ENCODE assay signal across 17 mouse cellular contexts in the genomic region with DNA sequence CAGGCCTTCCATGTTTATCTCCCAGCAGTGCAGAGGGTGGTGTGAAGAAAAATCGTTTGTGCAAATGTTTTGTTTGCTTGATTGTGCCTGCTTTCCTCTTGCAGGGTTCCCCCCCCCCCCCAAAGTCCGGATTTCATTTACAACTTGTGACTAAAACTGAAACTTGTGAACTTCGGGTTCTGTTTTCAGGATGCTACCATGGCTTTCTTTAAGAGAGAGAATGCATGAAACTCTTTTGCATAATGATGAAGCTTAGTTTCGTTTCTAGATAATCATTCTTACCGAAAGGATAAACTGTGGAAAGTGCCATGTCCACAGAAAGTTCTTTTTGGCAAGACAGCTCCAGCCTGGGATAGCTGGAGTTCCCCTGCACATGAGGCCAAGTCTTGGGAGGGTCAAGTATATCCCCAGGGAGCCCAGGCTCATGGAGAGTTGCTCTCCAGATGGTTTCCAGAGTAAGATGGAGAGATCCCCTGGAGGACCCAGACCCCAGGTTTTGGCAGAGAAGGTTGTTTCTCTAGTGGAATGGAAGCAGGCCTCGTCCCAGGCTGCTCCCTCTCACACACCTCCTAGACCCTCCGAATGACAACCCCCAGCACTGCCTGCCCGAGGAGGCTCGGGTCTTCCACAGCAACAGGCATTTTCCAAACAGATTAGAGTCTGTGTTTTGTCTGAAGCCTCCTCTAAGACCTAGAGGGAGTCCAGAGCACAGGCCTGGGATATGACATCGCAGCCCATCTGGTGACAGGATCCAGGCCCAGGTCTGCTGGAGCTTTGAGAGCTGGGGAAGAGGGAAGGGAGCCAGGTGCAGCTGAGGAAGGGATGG. TPM values are rescaled to one million over a fixed set of nuclear protein-coding genes. Genes with fewer than 3 reads are reported as not detected.
A peak's percentile ranks its signal among the peaks of the same experiment; 100 is the strongest.
DNase-seq lines count a peak whose midpoint lies in the region; ATAC-seq lines count a peak whose summit lies in the region.
"Had no signal": no experiment of that assay in that cellular context is flagged by ENCODE, and none has a peak within 500 bp of the region (broad histone marks: within the 10 kb centered on the region; RNA-seq: fewer than 3 reads in every experiment).

No protein-coding gene starts in this region.

- no peak overlapping the region for H3K27ac ChIP-seq in embryonic facial prominence, embryonic 11.5 days (replicated peaks; ENCODE audit: low read depth, low read length)
- no peak overlapping the region for H3K27ac ChIP-seq in forebrain, embryonic 10.5 days
- H3K27ac ChIP-seq: forebrain, embryonic 12.5 days; hindbrain, embryonic 12.5 days; macrophage; neural tube, embryonic 13.5 days had no signal

- DNase-seq in heart, adult 11 months, result peak; percentile 97
- DNase-seq in heart, postnatal 25 days (ENCODE audit: low spot score), result no peak
- DNase-seq in A20 (ENCODE audit: low read depth, low spot score), result peak; percentile 22
- DNase-seq in embryonic facial prominence, embryonic 11.5 days (ENCODE audit: low spot score), result peak; percentile 46
- DNase-seq in heart, postnatal 4 days, result peak; percentile 14
- DNase-seq in forebrain, embryonic 10.5 days (ENCODE audit: extremely low spot score, low spot score), result no peak
- no peak for DNase-seq in adrenal gland, postnatal 14 days
- no peak for DNase-seq in left cerebral cortex, postnatal 36 days (ENCODE audit: low spot score in 2 of 2)
- DNase-seq: adrenal gland, postnatal 36 days; left cerebral cortex, postnatal 4 days; thymus, postnatal 36 days had no signal

- H3K9ac ChIP-seq in embryonic facial prominence, embryonic 11.5 days (replicated peaks; ENCODE audit: low read length), result no peak overlapping the region
- H3K9ac ChIP-seq: forebrain, embryonic 12.5 days; hindbrain, embryonic 12.5 days; neural tube, embryonic 13.5 days had no signal

- whole genome bisulfite sequencing in embryonic facial prominence, embryonic 11.5 days, result 65% methylated on average over 10 of the region's 10 CpGs
- 75% methylated on average over 10 of the region's 10 CpGs for WGBS in forebrain, embryonic 10.5 days

- no peaks in the 10 kb centered on the region for H3K27me3 ChIP-seq in embryonic facial prominence, embryonic 11.5 days (ENCODE audit: control insufficient read depth, insufficient read depth, low read length)
- peaks cover 3% of the 10 kb centered on the region for H3K27me3 ChIP-seq in forebrain, embryonic 10.5 days (ENCODE audit: poor library complexity, severe bottlenecking)
- H3K27me3 ChIP-seq: hindbrain, embryonic 12.5 days had no signal

- intact Hi-C loops in heart, postnatal 25 days (cut with DNase I), result no loop called here
- intact Hi-C loops in left cerebral cortex, postnatal 36 days (cut with DNase I), result no loop called here

- H3K4me2 ChIP-seq in embryonic facial prominence, embryonic 11.5 days (ENCODE audit: low read depth, low read length), result no peak overlapping the region
- H3K4me2 ChIP-seq: forebrain, embryonic 12.5 days; hindbrain, embryonic 12.5 days; neural tube, embryonic 13.5 days had no signal

- H3K4me1 ChIP-seq in embryonic facial prominence, embryonic 11.5 days (ENCODE audit: control insufficient read depth, insufficient read depth, low read length), result no peaks in the 10 kb centered on the region
- H3K4me1 ChIP-seq in forebrain, embryonic 10.5 days, result no peaks in the 10 kb centered on the region
- H3K4me1 ChIP-seq: forebrain, embryonic 12.5 days; hindbrain, embryonic 12.5 days; neural tube, embryonic 13.5 days had no signal

- H3K4me3 ChIP-seq in embryonic facial prominence, embryonic 11.5 days (ENCODE audit: low read depth, low read length), result no peak overlapping the region
- no peak overlapping the region for H3K4me3 ChIP-seq in forebrain, embryonic 10.5 days
- H3K4me3 ChIP-seq: forebrain, embryonic 12.5 days; hindbrain, embryonic 12.5 days; neural tube, embryonic 13.5 days had no signal

- no peaks in the 10 kb centered on the region for H3K36me3 ChIP-seq in embryonic facial prominence, embryonic 11.5 days (replicated peaks; ENCODE audit: control insufficient read depth, insufficient read depth, low read depth, low read length)
- H3K36me3 ChIP-seq in forebrain, embryonic 10.5 days (replicated peaks), result no peaks in the 10 kb centered on the region
- H3K36me3 ChIP-seq: forebrain, embryonic 12.5 days; hindbrain, embryonic 12.5 days; neural tube, embryonic 13.5 days had no signal

- no peaks in the 10 kb centered on the region for H3K9me3 ChIP-seq in embryonic facial prominence, embryonic 11.5 days (replicated peaks; ENCODE audit: control insufficient read depth, low read length)
- no peaks in the 10 kb centered on the region for H3K9me3 ChIP-seq in forebrain, embryonic 10.5 days
- H3K9me3 ChIP-seq: forebrain, embryonic 12.5 days; hindbrain, embryonic 12.5 days; neural tube, embryonic 13.5 days had no signal

- 0 out of 2 replicates have a peak, but pooled peaks have one; percentile 25 for ATAC-seq in embryonic facial prominence, embryonic 11.5 days (replicated peaks; ENCODE audit: insufficient number of reproducible peaks, low FRiP score, low TSS enrichment, low read depth)
- ATAC-seq: CD4-positive, CD25-positive, alpha-beta regulatory T cell, adult 4 months; midbrain, embryonic 16.5 days had no signal

RNA-seq across cellular contexts. Expression of a gene that starts 56.2 kb away (rescaled TPM):
- 10 to 100 TPM; 16.4 to 18.8 TPM for total RNA-seq in heart, postnatal 25 days (2021)
- 30.5 TPM in 2 replicates for polyA plus RNA-seq in embryonic facial prominence, embryonic 11.5 days (2014; fragmentation: Nextera tagmentation; extraction: Ambion mirVana)
- total RNA-seq in heart, postnatal 4 days (2021), result 10 to 100 TPM; 15.5 to 22.4 TPM
- polyA plus RNA-seq in forebrain, embryonic 10.5 days (2016; fragmentation: Nextera tagmentation; extraction: Ambion mirVana), result 23.8 and 24.2 TPM in 2 replicates
- 22.0 and 29.3 TPM in 2 replicates for total RNA-seq in adrenal gland, postnatal 14 days (2021)
- total RNA-seq in left cerebral cortex, postnatal 36 days (2021), result 10 to 100 TPM; 19.8 to 22.2 TPM

RNA-seq across cellular contexts. Expression of a gene that starts 56.6 kb away (rescaled TPM):
- 1 to 10 TPM; 5.1 to 6.6 TPM for total RNA-seq in heart, postnatal 25 days (2021)
- 23.1 and 23.4 TPM in 2 replicates for polyA plus RNA-seq in embryonic facial prominence, embryonic 11.5 days (2014; fragmentation: Nextera tagmentation; extraction: Ambion mirVana)
- 1 to 10 TPM; 5.9 to 6.8 TPM for total RNA-seq in heart, postnatal 4 days (2021)
- polyA plus RNA-seq in forebrain, embryonic 10.5 days (2016; fragmentation: Nextera tagmentation; extraction: Ambion mirVana), result 17.8 and 18.1 TPM in 2 replicates
- total RNA-seq in adrenal gland, postnatal 14 days (2021), result 7.2 and 9.1 TPM in 2 replicates
- 10 to 100 TPM; 12.3 to 14.7 TPM for total RNA-seq in left cerebral cortex, postnatal 36 days (2021)

Comparison
In these comparisons a context has a peak if more than half of its experiments do, and no peak if none do; other contexts are left out.
1. DNase-seq: peak in heart, adult 11 months (single experiment), A20 (single experiment), embryonic facial prominence, embryonic 11.5 days (single experiment) and heart, postnatal 4 days (single experiment); none in heart, postnatal 25 days (single experiment), forebrain, embryonic 10.5 days (single experiment), adrenal gland, postnatal 14 days (single experiment) and left cerebral cortex, postnatal 36 days (0 of 2).